Mouse (Mus musculus) MEL (cell line): ENCODE results near the gene Il1a.

Experiments
- CTCF ChIP-seq, 3 experiments: IDR thresholded peaks in 2 of 3; conservative IDR thresholded peaks in 1 of 3; 2 replicates each; pipeline ENCODE4 v1.5.1; 2011 to 2012; ENCODE audit warnings: low read length in 3 of 3, low read depth in 2 of 3, mild to moderate bottlenecking in 2 of 3, improper control_type of control experiment in 1 of 3, inconsistent platforms in 1 of 3, mixed read lengths in 1 of 3, moderate library complexity in 1 of 3; ENCODE audit not compliant: control insufficient read depth in 1 of 3, insufficient read depth in 1 of 3, poor library complexity in 1 of 3, severe bottlenecking in 1 of 3
- POLR2A ChIP-seq, 2 experiments: IDR thresholded peaks; 2 replicates each; pipeline ENCODE4 v1.6.1; 2011 to 2012; ENCODE audit warnings: low read length in 2 of 2, mild to moderate bottlenecking in 2 of 2, control low read depth in 1 of 2, improper control_type of control experiment in 1 of 2, low read depth in 1 of 2, moderate library complexity in 1 of 2; ENCODE audit not compliant: control insufficient read depth in 1 of 2, insufficient read depth in 1 of 2, poor library complexity in 1 of 2
- TCF12 ChIP-seq: IDR thresholded peaks from 2 replicates; pipeline ENCODE4 v1.6.1; 2014; ENCODE audit warnings: low read depth, mild to moderate bottlenecking, inconsistent platforms, low read length, improper control_type of control experiment, moderate library complexity
- USF1 ChIP-seq: IDR thresholded peaks from 2 replicates; pipeline ENCODE4 v1.6.1; 2014; ENCODE audit warnings: low read depth, mild to moderate bottlenecking, inconsistent platforms, low read length, improper control_type of control experiment, moderate library complexity
- USF2 ChIP-seq, 2 experiments: IDR thresholded peaks; 2 replicates each; pipeline ENCODE4 v1.6.1; 2011 to 2012; ENCODE audit warnings: improper control_type of control experiment in 2 of 2, low read length in 2 of 2, borderline replicate concordance in 1 of 2, inconsistent platforms in 1 of 2, low read depth in 1 of 2, mild to moderate bottlenecking in 1 of 2; ENCODE audit not compliant: insufficient read depth in 1 of 2

GRCm38 (mm10) chr2:129328238-129328637 is 18.5 kb upstream of the Il1a start:
- no peak for TF ChIP-seq POLR2A (IDR thresholded peaks at IDR 0.05; ENCODE audit: control insufficient read depth in 1 of 2, insufficient read depth in 1 of 2, low read depth in 1 of 2, low read length in 2 of 2, poor library complexity in 1 of 2)
- TF ChIP-seq CTCF (IDR thresholded peaks at IDR 0.05 in 2 of 3, conservative IDR thresholded peaks at IDR 0.05 in 1 of 3; ENCODE audit: control insufficient read depth in 1 of 3, insufficient read depth in 1 of 3, low read depth in 2 of 3, low read length in 3 of 3, poor library complexity in 1 of 3, severe bottlenecking in 1 of 3) = no peak
- no peak for TF ChIP-seq USF2 (IDR thresholded peaks at IDR 0.05; ENCODE audit: borderline replicate concordance in 1 of 2, insufficient read depth in 1 of 2, low read depth in 1 of 2, low read length in 2 of 2)
- no peak for TF ChIP-seq TCF12
- no peak for TF ChIP-seq USF1
